Mouse (Mus musculus): ENCODE data around the gene Hira. TPM values are rescaled to one million over a fixed set of nuclear protein-coding genes. Genes with fewer than 3 reads are reported as not detected.

Hira gene
- polyA plus RNA-seq (2021; fragmentation: Nextera tagmentation), result 8.1 and 9.0 TPM in 2 replicates
- long read RNA-seq, experiment 1, partial matches to known transcripts, result 12 of 14 reads
- long read RNA-seq, experiment 1, other reads (novel, unspliced or antisense), result 2 of 14 reads
- long read RNA-seq, experiment 2, partial matches to known transcripts, result 3 of 5 reads
- long read RNA-seq, experiment 2, other reads (novel, unspliced or antisense), result 2 of 5 reads

DNA sequence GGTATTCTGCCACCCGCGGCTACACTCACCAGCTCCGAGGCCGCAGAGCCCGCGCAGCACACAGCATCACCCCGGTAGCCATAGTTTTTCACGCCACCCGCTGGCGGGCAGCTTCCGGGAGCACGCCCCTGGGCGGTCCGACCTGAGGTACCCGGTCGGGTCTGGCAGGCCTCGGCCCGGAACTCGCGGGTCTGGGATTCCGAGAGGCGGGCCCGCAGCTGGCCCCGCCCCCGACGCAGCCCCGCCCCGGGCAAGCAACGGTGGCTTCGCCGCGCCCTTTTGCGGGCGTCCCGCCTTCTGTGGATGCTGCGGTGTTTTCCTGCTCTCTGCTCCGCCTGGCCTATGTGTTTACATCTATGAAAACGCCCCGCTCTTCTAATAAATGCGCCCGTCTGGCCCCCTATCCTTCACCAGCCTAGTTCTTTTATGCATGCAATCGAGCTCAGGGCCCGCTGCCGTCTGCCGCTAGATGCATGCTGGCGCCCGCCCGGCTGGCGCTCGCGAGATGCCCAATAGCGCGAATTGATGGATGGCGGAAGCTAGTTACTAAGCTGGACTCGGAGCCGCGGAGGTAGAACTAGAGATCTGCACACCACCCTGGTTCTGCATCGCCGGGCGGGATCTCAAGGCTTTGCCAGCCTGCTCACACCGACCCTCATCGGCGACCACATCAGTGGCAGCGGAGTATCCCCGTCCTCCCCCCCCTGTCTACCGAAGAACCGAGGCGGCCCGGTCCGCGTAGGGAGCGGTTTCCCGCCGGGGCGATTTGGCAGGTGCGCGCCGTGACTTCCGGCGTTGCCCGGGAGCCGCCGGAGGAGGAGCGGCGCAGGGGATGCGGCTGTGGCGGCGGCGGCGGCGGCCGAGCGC lies at the start of gene Hira, which contains the start of gene Mrpl40:
TSS of gene Hira (plus strand) at position 596 of the 867 bp plus-strand sequence.
TSS of gene Mrpl40 (minus strand) at position 421 of the 867 bp plus-strand sequence.

DNA sequence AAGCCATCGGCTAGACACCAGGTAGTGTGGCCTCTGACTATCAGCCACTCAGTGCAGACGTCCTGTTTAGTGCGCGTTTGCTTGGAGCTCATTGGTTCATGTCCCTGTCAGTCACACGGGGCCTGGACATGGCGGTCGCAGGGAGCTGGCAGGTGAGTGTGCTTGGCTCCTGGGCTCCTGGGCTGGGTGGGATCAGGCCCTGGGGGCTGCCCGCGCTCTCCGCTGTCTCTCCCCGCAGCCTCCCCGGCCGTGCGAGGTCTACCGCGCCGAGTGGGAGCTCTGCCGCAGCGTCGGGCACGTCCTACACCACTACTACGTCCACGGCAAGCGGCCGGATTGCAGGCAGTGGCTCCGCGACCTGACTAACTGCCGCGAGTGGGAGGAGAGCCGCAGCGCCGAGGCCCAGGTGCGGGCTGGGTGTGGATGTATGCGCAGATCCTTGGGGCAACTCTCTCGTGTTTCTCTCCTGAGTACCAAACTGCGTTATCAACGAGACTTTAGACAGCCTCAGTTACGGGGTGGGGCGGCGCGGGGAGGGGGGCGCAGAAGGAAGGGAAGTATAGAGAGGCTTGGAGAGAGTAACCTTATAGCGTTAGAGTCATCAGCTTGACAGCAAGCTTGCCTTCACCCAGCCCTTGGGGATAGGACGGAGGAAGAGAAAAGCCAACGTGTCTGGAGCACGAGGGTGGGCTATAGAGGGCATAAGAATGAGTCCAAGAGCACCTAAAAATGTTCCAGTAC lies 40.2 kb upstream of the Hira start, which contains the start of the genes 2510002D24Rik and Gm28539:
TSS of gene 2510002D24Rik (plus strand) at position 111 of the 741 bp plus-strand sequence.
TSS of gene Gm28539 (plus strand) at position 117 of the 741 bp plus-strand sequence.

Other genes with a start within 250 kb of the Hira start
- gene Sept5, start 247.1 kb upstream of the Hira start, polyA plus RNA-seq (2021; fragmentation: Nextera tagmentation), result 105 and 304 TPM in 2 replicates
- 118 and 161 TPM in 2 replicates for gene Cldn5, start 100.2 kb upstream of the Hira start, polyA plus RNA-seq (2021; fragmentation: Nextera tagmentation)
- 84.9 and 90.6 TPM in 2 replicates for gene Ufd1, start 65.3 kb upstream of the Hira start, polyA plus RNA-seq (2021; fragmentation: Nextera tagmentation)
- 2.2 and 2.7 TPM in 2 replicates for gene Cdc45, start 65.0 kb upstream of the Hira start, polyA plus RNA-seq (2021; fragmentation: Nextera tagmentation)
- gene 2510002D24Rik, start 40.5 kb upstream of the Hira start, polyA plus RNA-seq (2021; fragmentation: Nextera tagmentation), result 50.5 and 64.3 TPM in 2 replicates
- gene Gm28539, start 40.5 kb upstream of the Hira start, polyA plus RNA-seq (2021; fragmentation: Nextera tagmentation), result 0.31 TPM in 1 of 2 replicates, not detected in the other
- 93.7 and 110 TPM in 2 replicates for gene Mrpl40, start 175 bp upstream of the Hira start, polyA plus RNA-seq (2021; fragmentation: Nextera tagmentation)